Mouse (Mus musculus): ENCODE measurements at regions not wholly inside any gene's neighbourhood (a gene's known extent, or its start where the extent isn't known, plus 50 kb on each side); places are given as distances from the start of the nearest gene placed in this dataset.

GRCm38 (mm10) chr17:79414006-79414405 is 59.1 kb upstream of the Cdc42ep3 start:
- TF ChIP-seq CTCF (conservative IDR thresholded peaks at IDR 0.05; ENCODE audit: insufficient read depth, insufficient read length, low read depth, low read length) (no peak), POLR2A (IDR thresholded peaks at IDR 0.05; ENCODE audit: low read depth, low read length) (no peak)
